Mouse (Mus musculus): ENCODE measurements at regions not wholly inside any gene's neighbourhood (a gene's known extent, or its start where the extent isn't known, plus 50 kb on each side); places are given as distances from the start of the nearest gene placed in this dataset.

DNA sequence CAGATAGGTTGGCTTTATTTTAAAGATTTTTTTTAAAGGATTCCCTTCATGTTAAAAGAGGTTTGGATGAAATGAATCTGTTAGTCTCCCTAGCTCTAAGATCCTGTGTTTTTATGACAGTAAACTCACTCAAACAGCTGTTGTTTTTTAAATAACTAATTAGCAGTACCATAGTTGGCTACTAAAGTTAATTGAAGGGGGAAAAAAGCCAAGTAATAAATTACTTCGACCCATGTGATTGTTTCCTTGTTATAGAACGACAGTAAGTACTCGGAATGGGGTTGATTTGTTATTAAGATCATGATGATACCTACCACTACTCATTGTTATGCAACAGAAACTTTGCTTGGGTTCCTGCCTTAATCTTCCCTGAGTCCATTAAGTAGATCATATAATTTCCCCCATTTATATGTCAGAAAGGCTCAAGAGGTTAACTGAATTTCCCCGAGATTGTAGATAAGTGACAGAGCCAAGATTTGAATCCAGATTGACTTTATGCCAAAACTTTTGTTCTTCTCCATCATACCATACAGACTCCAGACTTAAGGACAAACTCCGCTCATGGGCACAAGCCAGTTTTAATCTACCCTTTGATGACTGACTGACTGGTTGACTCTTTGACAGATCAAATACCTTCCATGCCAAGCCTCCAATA is 160.6 kb downstream of the Gm19935 start:
- Histone ChIP-seq H3K27me3 (ENCODE audit: control insufficient read depth, insufficient read depth, insufficient read length) (no peaks in the 10 kb centered on the region), H3K79me2 (ENCODE audit: control insufficient read depth, insufficient read depth) (no peaks in the 10 kb centered on the region), H3K4me2 (ENCODE audit: low read depth) (no peak overlapping the region), H3K4me3 (no peak overlapping the region), H3ac (ENCODE audit: control insufficient read depth, insufficient read length) (no peak overlapping the region), H3K36me3 (ENCODE audit: control insufficient read depth, insufficient read depth) (no peaks in the 10 kb centered on the region)
- TF ChIP-seq REST (IDR thresholded peaks at IDR 0.05; ENCODE audit: insufficient read depth, insufficient read length) (no peak), CEBPB (IDR thresholded peaks at IDR 0.05; ENCODE audit: insufficient read depth, poor library complexity, severe bottlenecking) (no peak), MYOD1 (IDR thresholded peaks at IDR 0.05; ENCODE audit: control insufficient read depth in 1 of 3, insufficient read length in 2 of 3, low read depth in 2 of 3) (no peak), USF1 (IDR thresholded peaks at IDR 0.05; ENCODE audit: low read depth) (no peak)

- Histone ChIP-seq H3K27me3 (ENCODE audit: control insufficient read depth, insufficient read depth, insufficient read length) (no peaks in the 10 kb centered on the region), H3K79me2 (ENCODE audit: control insufficient read depth, insufficient read depth) (no peaks in the 10 kb centered on the region), H3ac (ENCODE audit: control insufficient read depth, insufficient read length) (no peak overlapping the region), H3K4me2 (ENCODE audit: low read depth) (no peak overlapping the region), H3K4me3 (no peak overlapping the region), H3K36me3 (ENCODE audit: control insufficient read depth, insufficient read depth) (no peaks in the 10 kb centered on the region)
- TF ChIP-seq USF1 (IDR thresholded peaks at IDR 0.05; ENCODE audit: low read depth) (no peak), TCF3 (IDR thresholded peaks at IDR 0.05; ENCODE audit: insufficient read length, low read depth) (no peak), POLR2A (IDR thresholded peaks at IDR 0.05; ENCODE audit: insufficient read length, low read depth) (no peak), POLR2AphosphoS2 (IDR thresholded peaks at IDR 0.05; ENCODE audit: insufficient read length, low read depth) (no peak), MYOD1 (IDR thresholded peaks at IDR 0.05; ENCODE audit: control insufficient read depth in 1 of 3, insufficient read length in 2 of 3, low read depth in 2 of 3) (no peak), MAX (IDR thresholded peaks at IDR 0.05; ENCODE audit: low read depth) (no peak), SRF (IDR thresholded peaks at IDR 0.05; ENCODE audit: control insufficient read depth, insufficient read length, low read depth) (no peak), MYOG (IDR thresholded peaks at IDR 0.05; ENCODE audit: control insufficient read depth in 1 of 3, insufficient read depth in 1 of 3, insufficient read length in 2 of 3, low read depth in 2 of 3) (no peak), REST (IDR thresholded peaks at IDR 0.05; ENCODE audit: insufficient read depth, insufficient read length) (no peak), E2F4 (IDR thresholded peaks at IDR 0.05; ENCODE audit: insufficient read depth) (no peak), TCF12 (IDR thresholded peaks at IDR 0.05; ENCODE audit: insufficient read depth, poor library complexity, severe bottlenecking) (no peak), CEBPB (IDR thresholded peaks at IDR 0.05; ENCODE audit: insufficient read depth, poor library complexity, severe bottlenecking) (no peak)
These were observed 162.4 kb downstream of the Gm19935 start for GRCm38 (mm10) chr8:90654786-90655185.

- H3K79me2 ChIP-seq (ENCODE audit: control insufficient read depth, insufficient read depth), result no peaks in the 10 kb centered on the region
- no peak overlapping the region for H3ac ChIP-seq (ENCODE audit: control insufficient read depth, insufficient read length)
- H3K4me3 ChIP-seq, result no peak overlapping the region
- TF ChIP-seq MYOG (IDR thresholded peaks at IDR 0.05; ENCODE audit: control insufficient read depth in 1 of 3, insufficient read depth in 1 of 3, insufficient read length in 2 of 3, low read depth in 2 of 3), result no peak
- no peak for TF ChIP-seq CEBPB (IDR thresholded peaks at IDR 0.05; ENCODE audit: insufficient read depth, poor library complexity, severe bottlenecking)
- no peak overlapping the region for H3K4me2 ChIP-seq (ENCODE audit: low read depth)
- no peaks in the 10 kb centered on the region for H3K27me3 ChIP-seq (ENCODE audit: control insufficient read depth, insufficient read depth, insufficient read length)
- no peaks in the 10 kb centered on the region for H3K36me3 ChIP-seq (ENCODE audit: control insufficient read depth, insufficient read depth)
These were observed 174.8 kb downstream of the Gm19935 start for GRCm38 (mm10) chr8:90642392-90642791.

DNA sequence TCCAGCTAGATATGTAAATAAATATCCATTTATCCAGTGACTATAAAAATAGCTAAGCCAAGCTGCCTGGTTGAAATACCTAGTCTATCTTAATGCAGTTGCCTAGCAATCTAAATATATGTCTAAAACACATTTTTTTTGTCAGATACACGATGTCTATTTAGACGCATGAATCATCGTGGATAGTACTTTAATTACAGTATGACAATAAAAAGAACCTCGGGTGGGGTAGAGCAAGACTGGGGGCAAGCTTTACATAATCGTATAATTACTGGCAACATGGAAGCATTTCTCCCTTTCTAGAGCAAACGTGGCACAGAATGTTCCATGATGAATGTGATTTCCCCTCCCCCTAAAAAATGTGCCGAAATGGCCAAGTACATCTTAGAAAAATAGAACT is 180.4 kb downstream of the Gm19935 start:
- no peak overlapping the region for H3K4me3 ChIP-seq
- H3K79me2 ChIP-seq (ENCODE audit: control insufficient read depth, insufficient read depth), result no peaks in the 10 kb centered on the region
- H3K4me2 ChIP-seq (ENCODE audit: low read depth), result no peak overlapping the region
- H3K27me3 ChIP-seq (ENCODE audit: control insufficient read depth, insufficient read depth, insufficient read length), result no peaks in the 10 kb centered on the region
- TF ChIP-seq CEBPB (IDR thresholded peaks at IDR 0.05; ENCODE audit: insufficient read depth, poor library complexity, severe bottlenecking), result no peak
- no peak for TF ChIP-seq MYOG (IDR thresholded peaks at IDR 0.05; ENCODE audit: control insufficient read depth in 1 of 3, insufficient read depth in 1 of 3, insufficient read length in 2 of 3, low read depth in 2 of 3)
- no peaks in the 10 kb centered on the region for H3K36me3 ChIP-seq (ENCODE audit: control insufficient read depth, insufficient read depth)
- no peak overlapping the region for H3ac ChIP-seq (ENCODE audit: control insufficient read depth, insufficient read length)

DNA sequence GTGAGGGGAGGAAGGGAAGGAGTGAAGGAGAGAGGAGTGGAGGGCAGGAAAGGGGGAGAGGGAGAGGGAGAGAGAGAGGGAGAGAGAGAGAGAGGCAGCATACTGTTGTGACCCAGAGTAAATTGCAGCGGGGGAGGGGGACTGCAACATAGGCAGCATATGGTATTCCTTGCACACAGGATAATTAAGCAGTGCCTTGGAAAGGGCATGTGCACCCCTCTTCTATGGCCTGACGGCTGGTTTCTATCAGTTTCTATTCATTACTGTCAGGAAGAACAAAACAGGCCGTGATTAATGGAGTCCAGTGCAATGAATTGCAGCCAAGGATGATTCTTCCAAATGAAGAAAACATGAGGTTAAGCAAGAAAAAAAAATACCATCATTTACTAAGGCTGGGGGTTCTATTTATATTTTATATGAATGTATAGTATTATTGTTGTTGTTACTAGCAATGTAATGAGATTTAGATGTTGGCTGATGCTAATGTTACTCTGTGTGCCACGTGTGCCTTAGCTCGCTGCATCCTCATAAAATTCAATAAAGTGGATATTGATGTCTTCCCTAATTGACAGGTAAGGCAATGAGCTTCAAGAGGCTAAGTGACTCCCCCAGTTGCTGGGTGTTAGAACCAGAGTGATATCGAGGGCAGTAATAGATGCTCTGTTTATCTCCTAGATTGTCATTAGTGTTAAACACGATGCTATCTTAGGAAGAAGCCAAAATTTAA is 181.3 kb downstream of the Gm19935 start:
- no peak overlapping the region for H3K4me2 ChIP-seq (ENCODE audit: low read depth)
- no peaks in the 10 kb centered on the region for H3K27me3 ChIP-seq (ENCODE audit: control insufficient read depth, insufficient read depth, insufficient read length)
- no peak for TF ChIP-seq REST (IDR thresholded peaks at IDR 0.05; ENCODE audit: insufficient read depth, insufficient read length)
- H3K36me3 ChIP-seq (ENCODE audit: control insufficient read depth, insufficient read depth), result no peaks in the 10 kb centered on the region
- no peak overlapping the region for H3K4me3 ChIP-seq
- no peaks in the 10 kb centered on the region for H3K79me2 ChIP-seq (ENCODE audit: control insufficient read depth, insufficient read depth)
- H3ac ChIP-seq (ENCODE audit: control insufficient read depth, insufficient read length), result no peak overlapping the region

DNA sequence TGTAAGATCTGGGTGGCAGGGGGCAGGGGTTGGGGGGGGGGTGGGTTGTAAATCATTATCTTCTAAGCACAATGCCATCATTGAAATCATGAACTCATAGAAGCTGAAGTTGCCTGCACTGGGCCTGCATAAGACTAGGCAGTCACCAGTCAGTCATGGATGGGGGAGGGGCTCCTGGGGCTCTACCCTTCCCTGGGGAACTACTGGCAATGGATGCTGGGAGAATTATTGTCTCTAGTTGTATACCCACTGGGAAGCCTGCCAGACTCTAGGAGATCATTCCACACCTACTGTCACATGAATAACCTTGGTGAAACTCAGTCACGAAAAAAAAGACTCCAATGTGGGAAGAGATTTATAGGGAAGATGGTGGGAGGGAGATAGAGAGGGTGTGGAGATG is 186.4 kb downstream of the Gm19935 start:
- no peaks in the 10 kb centered on the region for H3K36me3 ChIP-seq (ENCODE audit: control insufficient read depth, insufficient read depth)
- H3K4me2 ChIP-seq (ENCODE audit: low read depth), result no peak overlapping the region
- H3K4me3 ChIP-seq, result no peak overlapping the region
- no peaks in the 10 kb centered on the region for H3K79me2 ChIP-seq (ENCODE audit: control insufficient read depth, insufficient read depth)
- TF ChIP-seq MYOD1 (IDR thresholded peaks at IDR 0.05; ENCODE audit: control insufficient read depth in 1 of 3, insufficient read length in 2 of 3, low read depth in 2 of 3) (no peak), POLR2AphosphoS2 (IDR thresholded peaks at IDR 0.05; ENCODE audit: insufficient read length, low read depth) (no peak), E2F4 (IDR thresholded peaks at IDR 0.05; ENCODE audit: insufficient read depth) (no peak), SRF (IDR thresholded peaks at IDR 0.05; ENCODE audit: control insufficient read depth, insufficient read length, low read depth) (no peak), TCF12 (IDR thresholded peaks at IDR 0.05; ENCODE audit: insufficient read depth, poor library complexity, severe bottlenecking) (no peak), USF1 (IDR thresholded peaks at IDR 0.05; ENCODE audit: low read depth) (no peak), MAX (IDR thresholded peaks at IDR 0.05; ENCODE audit: low read depth) (no peak), REST (IDR thresholded peaks at IDR 0.05; ENCODE audit: insufficient read depth, insufficient read length) (no peak)
- no peak overlapping the region for H3ac ChIP-seq (ENCODE audit: control insufficient read depth, insufficient read length)
- H3K27me3 ChIP-seq (ENCODE audit: control insufficient read depth, insufficient read depth, insufficient read length), result no peaks in the 10 kb centered on the region

All from myocyte (in vitro differentiated cells).